Mouse (Mus musculus): ENCODE measurements around the gene AC134908.4. TPM values are rescaled to one million over a fixed set of nuclear protein-coding genes. Genes with fewer than 3 reads are reported as not detected.

The AC134908.4 gene
- polyA plus RNA-seq, 1 experiment, result 0.64 TPM

DNA sequence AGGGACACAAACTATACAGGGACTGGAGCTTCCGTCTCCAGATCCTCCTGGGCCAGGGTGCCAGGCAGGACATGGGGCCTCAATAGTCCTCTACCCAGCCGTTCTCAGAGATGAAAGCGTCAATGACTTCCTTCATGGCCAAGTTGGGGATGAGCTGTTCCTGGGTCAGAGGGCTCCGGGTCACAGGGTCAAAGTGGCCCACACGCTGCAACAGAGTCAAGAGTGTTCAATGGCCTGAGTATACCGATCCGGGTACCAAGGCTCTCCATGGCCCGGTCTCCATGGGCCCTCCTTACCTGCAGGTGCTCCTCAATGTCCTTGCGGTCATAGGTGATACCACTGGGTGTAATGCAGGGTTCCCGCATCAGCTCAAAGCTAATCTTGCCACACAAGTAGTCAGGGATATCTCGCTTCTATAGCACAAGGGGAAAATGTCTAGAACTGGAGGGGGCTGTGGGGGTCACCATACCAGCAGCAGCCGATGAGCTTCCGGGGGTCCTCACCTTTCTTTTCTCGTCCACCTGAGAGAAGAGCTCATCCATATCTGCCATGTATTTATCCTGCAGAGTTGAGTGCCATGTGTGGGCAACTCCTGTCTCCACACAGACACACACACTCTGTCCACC is 35.5 kb upstream of the AC134908.4 start:
- DNase-seq, result peak; percentile 6
- whole genome bisulfite sequencing, result 81% methylated on average over 14 of the region's 14 CpGs
- Histone ChIP-seq H3K27me3 (replicated peaks; ENCODE audit: control insufficient read depth, insufficient read depth, low read length) (no peaks in the 10 kb centered on the region), H3K27ac (ENCODE audit: insufficient read depth, low read depth, low read length) (no peak overlapping the region), H3K4me3 (ENCODE audit: insufficient read depth, low read depth, low read length) (no peak overlapping the region), H3K36me3 (ENCODE audit: control insufficient read depth, insufficient read depth, low read length) (no peaks in the 10 kb centered on the region), H3K4me1 (ENCODE audit: control insufficient read depth, insufficient read depth, low read length) (peaks cover 26% of the 10 kb centered on the region)
- TF ChIP-seq CTCF (conservative IDR thresholded peaks at IDR 0.05; ENCODE audit: insufficient read depth, insufficient read length, low read depth, low read length) (no peak), POLR2A (IDR thresholded peaks at IDR 0.05; ENCODE audit: low read depth, low read length) (no peak)

DNA sequence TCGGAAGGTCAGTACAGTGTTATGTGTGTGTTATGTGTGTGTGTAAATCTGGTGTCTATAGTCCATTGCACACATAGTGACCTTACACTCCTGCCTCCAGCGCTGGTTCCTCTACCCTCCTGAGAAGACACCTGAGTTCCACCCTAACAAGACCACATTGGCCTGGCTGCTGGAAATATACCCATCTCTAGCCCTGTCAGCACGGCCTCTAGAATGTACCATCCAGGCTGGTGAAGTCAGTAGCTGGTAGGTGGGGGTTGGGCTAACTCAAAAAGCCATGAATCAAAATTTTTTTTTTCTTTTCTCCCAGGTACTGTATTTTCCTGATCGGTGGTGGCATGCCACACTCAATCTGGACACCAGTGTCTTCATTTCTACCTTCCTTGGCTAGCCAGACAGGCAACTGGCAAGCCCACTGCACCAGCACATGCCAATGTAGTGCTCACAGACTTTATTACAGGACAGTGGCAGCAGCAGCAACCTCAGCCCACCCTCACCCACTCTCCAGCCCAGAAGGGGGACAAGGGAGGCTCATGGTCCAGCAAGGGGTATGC is 34.8 kb upstream of the AC134908.4 start:
- Histone ChIP-seq H3K4me1 (ENCODE audit: control insufficient read depth, insufficient read depth, low read length) (peaks cover 20% of the 10 kb centered on the region), H3K27ac (ENCODE audit: insufficient read depth, low read depth, low read length) (no peak overlapping the region), H3K36me3 (ENCODE audit: control insufficient read depth, insufficient read depth, low read length) (no peaks in the 10 kb centered on the region), H3K4me3 (ENCODE audit: insufficient read depth, low read depth, low read length) (no peak overlapping the region), H3K27me3 (replicated peaks; ENCODE audit: control insufficient read depth, insufficient read depth, low read length) (no peaks in the 10 kb centered on the region)
- TF ChIP-seq POLR2A (IDR thresholded peaks at IDR 0.05; ENCODE audit: low read depth, low read length) (no peak), CTCF (conservative IDR thresholded peaks at IDR 0.05; ENCODE audit: insufficient read depth, insufficient read length, low read depth, low read length) (no peak)
- WGBS, result 71% methylated on average over 4 of the region's 4 CpGs
- peak; percentile 13 for DNase-seq

DNA sequence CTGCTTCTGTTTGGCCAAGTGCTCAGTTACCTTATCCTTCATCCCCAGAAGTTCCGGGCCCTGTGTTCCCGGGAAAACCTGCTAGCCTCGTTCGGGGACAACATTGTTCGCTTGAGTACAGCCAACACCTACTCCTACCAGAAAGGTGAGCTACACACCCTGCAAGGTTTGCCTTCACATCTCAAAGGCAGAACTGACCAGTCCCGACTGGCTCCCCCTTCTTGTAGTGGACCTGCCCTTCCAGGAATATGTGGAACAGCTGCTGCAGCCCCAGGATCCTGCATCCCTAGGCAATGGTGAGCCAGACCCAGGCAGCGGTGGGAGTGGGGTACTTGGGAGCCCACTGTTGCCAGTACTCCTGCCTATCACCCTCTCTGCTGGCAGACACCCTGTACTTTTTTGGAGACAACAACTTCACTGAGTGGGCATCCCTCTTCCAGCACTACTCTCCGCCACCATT is 34.1 kb upstream of the AC134908.4 start:
- peak overlapping the region; percentile 67 for H3K4me3 ChIP-seq (ENCODE audit: insufficient read depth, low read depth, low read length)
- peaks cover 13% of the 10 kb centered on the region for H3K4me1 ChIP-seq (ENCODE audit: control insufficient read depth, insufficient read depth, low read length)
- no peaks in the 10 kb centered on the region for H3K36me3 ChIP-seq (ENCODE audit: control insufficient read depth, insufficient read depth, low read length)
- TF ChIP-seq POLR2A (IDR thresholded peaks at IDR 0.05; ENCODE audit: low read depth, low read length) (no peak), CTCF (conservative IDR thresholded peaks at IDR 0.05; ENCODE audit: insufficient read depth, insufficient read length, low read depth, low read length) (no peak)
- H3K27me3 ChIP-seq (replicated peaks; ENCODE audit: control insufficient read depth, insufficient read depth, low read length), result no peaks in the 10 kb centered on the region
- peak; percentile 23 for DNase-seq
- WGBS, result 24% methylated on average over 8 of the region's 8 CpGs
- H3K27ac ChIP-seq (ENCODE audit: insufficient read depth, low read depth, low read length), result peak overlapping the region; percentile 72; the same call in 1 of the 2 replicates

DNA sequence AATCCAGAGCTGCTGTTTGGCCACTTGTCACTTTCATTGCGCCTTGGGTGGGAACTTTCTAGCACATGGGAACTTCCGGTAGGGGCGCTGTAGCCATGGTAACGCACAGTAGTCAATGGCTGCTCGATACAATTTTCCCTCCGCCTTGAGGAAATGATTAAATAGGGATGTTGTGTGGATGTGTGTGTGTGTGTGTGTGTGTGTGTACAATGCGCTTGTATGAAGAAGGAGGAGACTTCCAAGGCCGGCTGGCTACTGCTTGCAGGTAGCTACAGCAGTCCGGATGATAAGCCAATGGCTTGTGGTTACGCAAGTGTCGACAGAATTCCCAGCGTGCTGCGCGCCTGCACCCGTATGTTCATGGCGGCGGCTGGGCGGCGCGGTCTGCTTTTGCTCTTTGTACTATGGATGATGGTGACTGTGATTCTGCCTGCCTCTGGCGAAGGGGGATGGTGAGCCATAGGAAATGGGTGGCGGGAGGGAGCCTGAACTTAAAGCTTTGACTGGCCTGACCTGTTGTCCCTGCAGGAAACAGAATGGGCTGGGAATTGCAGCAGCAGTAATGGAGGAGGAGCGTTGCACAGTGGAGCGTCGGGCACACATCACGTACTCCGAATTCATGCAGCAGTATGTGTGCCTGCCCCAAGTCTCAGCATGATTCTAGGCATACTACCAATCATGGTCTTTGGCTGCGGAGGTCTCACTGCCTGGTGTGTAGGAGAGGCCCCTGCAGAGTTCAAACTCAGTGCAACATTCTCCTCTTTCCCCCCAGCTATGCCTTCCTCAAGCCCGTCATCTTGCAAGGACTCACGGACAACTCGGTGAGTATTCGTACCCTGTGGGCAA is 33.5 kb upstream of the AC134908.4 start, which contains the start of gene Jmjd8:
Gene Jmjd8, plus strand, starts transcription at position 156 of the 846 bp plus-strand sequence.
- H3K4me1 ChIP-seq (ENCODE audit: control insufficient read depth, insufficient read depth, low read length), result peaks cover 18% of the 10 kb centered on the region
- no peaks in the 10 kb centered on the region for H3K36me3 ChIP-seq (ENCODE audit: control insufficient read depth, insufficient read depth, low read length)
- under 1% methylated on average over 32 of the region's 32 CpGs for WGBS
- DNase-seq, result peak; percentile 90
- peak within 1 kb of the TSS; percentile 72 for H3K27ac ChIP-seq (ENCODE audit: insufficient read depth, low read depth, low read length)
- peak within 1 kb of the TSS; percentile 67 for H3K4me3 ChIP-seq (ENCODE audit: insufficient read depth, low read depth, low read length)
- TF ChIP-seq POLR2A (IDR thresholded peaks at IDR 0.05; ENCODE audit: low read depth, low read length), result peak; percentile 69
- TF ChIP-seq CTCF (conservative IDR thresholded peaks at IDR 0.05; ENCODE audit: insufficient read depth, insufficient read length, low read depth, low read length), result peak; percentile 51
- no peaks in the 10 kb centered on the region for H3K27me3 ChIP-seq (replicated peaks; ENCODE audit: control insufficient read depth, insufficient read depth, low read length)

DNA sequence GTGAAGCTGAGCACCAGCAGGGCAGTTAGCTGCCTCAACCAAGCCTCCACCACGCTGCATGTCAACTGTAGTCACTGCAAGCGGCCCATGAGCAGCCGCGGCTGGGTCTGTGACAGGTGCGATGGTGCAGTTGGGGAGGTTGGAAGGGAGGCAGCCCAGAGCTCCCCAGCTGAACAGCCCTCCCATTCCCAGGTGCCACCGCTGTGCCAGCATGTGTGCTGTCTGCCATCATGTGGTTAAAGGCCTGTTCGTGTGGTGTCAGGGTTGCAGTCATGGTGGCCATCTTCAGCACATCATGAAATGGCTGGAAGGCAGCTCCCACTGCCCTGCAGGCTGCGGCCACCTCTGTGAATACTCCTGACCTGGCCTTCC is 32.8 kb upstream of the AC134908.4 start:
- no peak for DNase-seq
- H3K27me3 ChIP-seq (replicated peaks; ENCODE audit: control insufficient read depth, insufficient read depth, low read length), result no peaks in the 10 kb centered on the region
- peaks cover 20% of the 10 kb centered on the region for H3K4me1 ChIP-seq (ENCODE audit: control insufficient read depth, insufficient read depth, low read length)
- no peaks in the 10 kb centered on the region for H3K36me3 ChIP-seq (ENCODE audit: control insufficient read depth, insufficient read depth, low read length)
- no peak overlapping the region for H3K27ac ChIP-seq (ENCODE audit: insufficient read depth, low read depth, low read length)
- TF ChIP-seq CTCF (conservative IDR thresholded peaks at IDR 0.05; ENCODE audit: insufficient read depth, insufficient read length, low read depth, low read length) (no peak), POLR2A (IDR thresholded peaks at IDR 0.05; ENCODE audit: low read depth, low read length) (no peak)
- 81% methylated on average over 8 of the region's 8 CpGs for WGBS
- H3K4me3 ChIP-seq (ENCODE audit: insufficient read depth, low read depth, low read length), result peak overlapping the region; percentile 67; the same call in 1 of the 2 replicates

DNA sequence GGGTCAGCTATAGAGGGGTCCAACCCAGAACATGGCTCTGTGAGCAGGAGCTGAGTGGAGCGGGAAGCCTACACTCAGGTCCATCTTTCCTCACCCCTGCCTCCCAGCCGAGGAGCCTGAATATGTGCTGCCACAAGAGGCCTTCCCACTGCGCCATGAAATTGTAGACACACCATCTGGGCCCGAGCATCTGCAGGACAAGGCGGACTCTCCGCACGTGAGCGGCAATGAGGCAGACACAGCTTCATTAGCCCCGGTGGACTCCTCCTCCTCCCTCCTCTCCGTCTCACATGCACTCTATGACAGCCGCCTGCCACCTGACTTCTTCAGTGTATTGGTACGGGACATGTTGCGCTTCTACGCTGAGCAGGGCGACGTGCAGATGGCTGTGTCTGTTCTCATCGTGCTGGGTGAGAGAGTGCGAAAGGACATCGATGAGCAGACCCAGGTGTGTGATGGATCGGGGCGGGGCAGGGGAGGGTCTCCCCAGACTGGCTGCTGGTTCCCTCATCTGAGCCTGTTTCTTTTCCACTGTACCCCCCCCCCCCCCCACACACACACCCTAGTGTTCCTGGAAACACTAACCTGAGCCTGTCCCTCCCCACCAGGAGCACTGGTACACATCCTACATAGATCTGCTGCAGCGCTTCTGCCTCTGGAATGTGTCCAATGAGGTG is 32.2 kb upstream of the AC134908.4 start:
- WGBS, result 89% methylated on average over 22 of the region's 22 CpGs
- H3K4me1 ChIP-seq (ENCODE audit: control insufficient read depth, insufficient read depth, low read length), result peaks cover 20% of the 10 kb centered on the region
- TF ChIP-seq POLR2A (IDR thresholded peaks at IDR 0.05; ENCODE audit: low read depth, low read length) (no peak), CTCF (conservative IDR thresholded peaks at IDR 0.05; ENCODE audit: insufficient read depth, insufficient read length, low read depth, low read length) (no peak)

More for the DNA sequence above, 32.2 kb upstream of the AC134908.4 start:
- DNase-seq, result no peak
- Histone ChIP-seq H3K36me3 (ENCODE audit: control insufficient read depth, insufficient read depth, low read length) (no peaks in the 10 kb centered on the region), H3K27ac (ENCODE audit: insufficient read depth, low read depth, low read length) (no peak overlapping the region), H3K4me3 (ENCODE audit: insufficient read depth, low read depth, low read length) (no peak overlapping the region), H3K27me3 (replicated peaks; ENCODE audit: control insufficient read depth, insufficient read depth, low read length) (no peaks in the 10 kb centered on the region)

Data from kidney, adult 2 months (tissue).